Comparison of ENCODE assay signal across 8 mouse cellular contexts in genomic region chr1:171280250-171280915, GRCm38 (mm10). TPM values are rescaled to one million over a fixed set of nuclear protein-coding genes. Genes with fewer than 3 reads are reported as not detected.
DNase-seq lines count a peak whose midpoint lies in the region; ATAC-seq and TF ChIP-seq lines count a peak whose summit lies in the region.

No protein-coding gene starts in this region.

- no peak for TF ChIP-seq CTCF in lung, adult 2 months (IDR thresholded peaks at IDR 0.05; ENCODE audit: insufficient read depth, low read length)

- peaks cover 71% of the 10 kb centered on the region for H3K36me3 ChIP-seq in embryonic facial prominence, embryonic 14.5 days (ENCODE audit: control insufficient read depth, insufficient read depth, low read length)
- peaks cover 46% of the 10 kb centered on the region for H3K36me3 ChIP-seq in hindbrain, embryonic 15.5 days
- H3K36me3 ChIP-seq in liver, embryonic 13.5 days = peaks cover 77% of the 10 kb centered on the region
- H3K36me3 ChIP-seq in stomach, embryonic 15.5 days = peaks cover 38% of the 10 kb centered on the region

- H3K9ac ChIP-seq in embryonic facial prominence, embryonic 14.5 days (ENCODE audit: low read depth, low read length) = peak overlapping the region; percentile 77
- H3K9ac ChIP-seq in hindbrain, embryonic 15.5 days = peak overlapping the region; percentile 61
- peak overlapping the region; percentile 99 for H3K9ac ChIP-seq in liver, embryonic 13.5 days
- peak overlapping the region; percentile 64 for H3K9ac ChIP-seq in stomach, embryonic 15.5 days

- H3K4me3 ChIP-seq in lung, adult 2 months (replicated peaks; ENCODE audit: extremely low read depth, low read depth, low read length) = peak overlapping the region; percentile 91
- H3K4me3 ChIP-seq in embryonic facial prominence, embryonic 14.5 days (ENCODE audit: low read depth, low read length) = peak overlapping the region; percentile 66
- peak overlapping the region; percentile 67 for H3K4me3 ChIP-seq in hindbrain, embryonic 15.5 days
- peak overlapping the region; percentile 90 for H3K4me3 ChIP-seq in liver, embryonic 13.5 days (replicated peaks)
- H3K4me3 ChIP-seq in stomach, embryonic 15.5 days (replicated peaks) = peak overlapping the region; percentile 72

- WGBS in lung, adult 2 months = 2% methylated on average over 25 of the region's 25 CpGs
- WGBS in embryonic facial prominence, embryonic 14.5 days = 2% methylated on average over 25 of the region's 25 CpGs
- under 1% methylated on average over 25 of the region's 25 CpGs for WGBS in hindbrain, embryonic 15.5 days
- 1% methylated on average over 25 of the region's 25 CpGs for WGBS in liver, embryonic 13.5 days (ENCODE audit: insufficient replicate concordance)
- WGBS in stomach, embryonic 15.5 days = 1% methylated on average over 25 of the region's 25 CpGs

- no peaks in the 10 kb centered on the region for H3K9me3 ChIP-seq in embryonic facial prominence, embryonic 14.5 days (ENCODE audit: control insufficient read depth, low read length)
- H3K9me3 ChIP-seq in hindbrain, embryonic 15.5 days = no peaks in the 10 kb centered on the region
- H3K9me3 ChIP-seq in liver, embryonic 13.5 days (replicated peaks) = no peaks in the 10 kb centered on the region
- H3K9me3 ChIP-seq in stomach, embryonic 15.5 days = no peaks in the 10 kb centered on the region

- peak overlapping the region; percentile 66 for H3K27ac ChIP-seq in embryonic facial prominence, embryonic 14.5 days (replicated peaks; ENCODE audit: low read depth, low read length)
- H3K27ac ChIP-seq in hindbrain, embryonic 15.5 days (replicated peaks) = peak overlapping the region; percentile 36; the same call in 1 of the 2 replicates
- H3K27ac ChIP-seq in liver, embryonic 13.5 days = peak overlapping the region; percentile 100
- peak overlapping the region; percentile 68; the same call in 1 of the 2 replicates for H3K27ac ChIP-seq in stomach, embryonic 15.5 days

- no peak for TF ChIP-seq POLR2A in lung, adult 2 months (IDR thresholded peaks at IDR 0.05; ENCODE audit: borderline replicate concordance, extremely low read depth, low read depth, low read length)

- peaks cover 9% of the 10 kb centered on the region for H3K4me1 ChIP-seq in lung, adult 2 months (ENCODE audit: control insufficient read depth, insufficient read depth, low read length)
- peaks cover 15% of the 10 kb centered on the region for H3K4me1 ChIP-seq in embryonic facial prominence, embryonic 14.5 days (ENCODE audit: control insufficient read depth, insufficient read depth, low read length)
- peaks cover 27% of the 10 kb centered on the region for H3K4me1 ChIP-seq in hindbrain, embryonic 15.5 days (replicated peaks)
- peaks cover 72% of the 10 kb centered on the region for H3K4me1 ChIP-seq in liver, embryonic 13.5 days (replicated peaks)
- peaks cover 12% of the 10 kb centered on the region for H3K4me1 ChIP-seq in stomach, embryonic 15.5 days

- peak overlapping the region; percentile 86 for H3K4me2 ChIP-seq in embryonic facial prominence, embryonic 14.5 days (ENCODE audit: low read depth, low read length)
- peak overlapping the region; percentile 73 for H3K4me2 ChIP-seq in hindbrain, embryonic 15.5 days
- peak overlapping the region; percentile 90 for H3K4me2 ChIP-seq in liver, embryonic 13.5 days
- peak overlapping the region; percentile 81 for H3K4me2 ChIP-seq in stomach, embryonic 15.5 days

- peak; percentile 0; the same call in 1 of the 2 replicates for ATAC-seq in embryonic facial prominence, embryonic 14.5 days (ENCODE audit: low read depth)
- ATAC-seq in hindbrain, embryonic 15.5 days (ENCODE audit: low FRiP score, low read depth) = no peak; the same call in 1 of the 2 replicates
- peak; percentile 55 for ATAC-seq in liver, embryonic 13.5 days (ENCODE audit: low read depth)
- ATAC-seq in stomach, embryonic 15.5 days (ENCODE audit: insufficient read depth, low FRiP score, low read depth) = peak; percentile 21

- DNase-seq in lung, adult 2 months = no peak
- DNase-seq in lung, postnatal 25 days (ENCODE audit: low spot score) = no peak
- no peak for DNase-seq in embryonic facial prominence, embryonic 14.5 days (ENCODE audit: low spot score)
- no peak for DNase-seq in liver, embryonic 13.5 days
- DNase-seq in frontal cortex, adult 2 months (ENCODE audit: extremely low spot score in 1 of 2, low spot score in 1 of 2) = no peak
- DNase-seq in frontal cortex, postnatal 14 days (ENCODE audit: low spot score in 2 of 2) = no peak

- no peaks in the 10 kb centered on the region for H3K27me3 ChIP-seq in embryonic facial prominence, embryonic 14.5 days (replicated peaks; ENCODE audit: control insufficient read depth, insufficient read depth, low read length)
- H3K27me3 ChIP-seq in hindbrain, embryonic 15.5 days = no peaks in the 10 kb centered on the region
- H3K27me3 ChIP-seq in liver, embryonic 13.5 days = no peaks in the 10 kb centered on the region
- H3K27me3 ChIP-seq in stomach, embryonic 15.5 days (replicated peaks) = no peaks in the 10 kb centered on the region

RNA-seq across cellular contexts. Expression of gene Ppox, which starts 0.6 kb away (rescaled TPM):
- polyA plus RNA-seq in lung, adult 2 months (2012; rRNA removed) = 40.6 and 49.0 TPM in 2 replicates
- polyA plus RNA-seq in embryonic facial prominence, embryonic 14.5 days (2014; fragmentation: Nextera tagmentation; extraction: Ambion mirVana) = 44.3 and 53.0 TPM in 2 replicates
- 44.2 and 53.6 TPM in 2 replicates for polyA plus RNA-seq in hindbrain, embryonic 15.5 days (2015; fragmentation: Nextera tagmentation; extraction: Ambion mirVana)
- polyA plus RNA-seq in liver, embryonic 13.5 days (2015; fragmentation: Nextera tagmentation; extraction: Ambion mirVana) = 174 and 175 TPM in 2 replicates
- 46.5 and 51.8 TPM in 2 replicates for polyA plus RNA-seq in stomach, embryonic 15.5 days (2015; fragmentation: Nextera tagmentation; extraction: Ambion mirVana)
- polyA plus RNA-seq in frontal cortex, adult 2 months (2012; rRNA removed) = 69.4 and 83.5 TPM in 2 replicates

RNA-seq across cellular contexts. Expression of gene Usp21, which starts 7.4 kb away (rescaled TPM):
- 42.3 and 51.2 TPM in 2 replicates for polyA plus RNA-seq in lung, adult 2 months (2012; rRNA removed)
- 64.2 and 74.3 TPM in 2 replicates for polyA plus RNA-seq in embryonic facial prominence, embryonic 14.5 days (2014; fragmentation: Nextera tagmentation; extraction: Ambion mirVana)
- 99.8 and 106 TPM in 2 replicates for polyA plus RNA-seq in hindbrain, embryonic 15.5 days (2015; fragmentation: Nextera tagmentation; extraction: Ambion mirVana)
- 25.8 and 26.7 TPM in 2 replicates for polyA plus RNA-seq in liver, embryonic 13.5 days (2015; fragmentation: Nextera tagmentation; extraction: Ambion mirVana)
- polyA plus RNA-seq in stomach, embryonic 15.5 days (2015; fragmentation: Nextera tagmentation; extraction: Ambion mirVana) = 67.8 and 69.8 TPM in 2 replicates
- 73.0 and 83.2 TPM in 2 replicates for polyA plus RNA-seq in frontal cortex, adult 2 months (2012; rRNA removed)

RNA-seq across cellular contexts. Expression of gene B4galt3, which starts 10.3 kb away (rescaled TPM):
- polyA plus RNA-seq in lung, adult 2 months (2012; rRNA removed) = 72.0 and 75.8 TPM in 2 replicates
- 60.2 and 64.0 TPM in 2 replicates for polyA plus RNA-seq in embryonic facial prominence, embryonic 14.5 days (2014; fragmentation: Nextera tagmentation; extraction: Ambion mirVana)
- polyA plus RNA-seq in hindbrain, embryonic 15.5 days (2015; fragmentation: Nextera tagmentation; extraction: Ambion mirVana) = 105 and 107 TPM in 2 replicates
- 24.9 and 26.5 TPM in 2 replicates for polyA plus RNA-seq in liver, embryonic 13.5 days (2015; fragmentation: Nextera tagmentation; extraction: Ambion mirVana)
- polyA plus RNA-seq in stomach, embryonic 15.5 days (2015; fragmentation: Nextera tagmentation; extraction: Ambion mirVana) = 66.4 and 67.4 TPM in 2 replicates
- polyA plus RNA-seq in frontal cortex, adult 2 months (2012; rRNA removed) = 65.2 and 73.7 TPM in 2 replicates

RNA-seq across cellular contexts. Expression of gene Ufc1, which starts 14.4 kb away (rescaled TPM):
- polyA plus RNA-seq in lung, adult 2 months (2012; rRNA removed) = 18.8 and 22.2 TPM in 2 replicates
- polyA plus RNA-seq in embryonic facial prominence, embryonic 14.5 days (2014; fragmentation: Nextera tagmentation; extraction: Ambion mirVana) = 110 and 117 TPM in 2 replicates
- polyA plus RNA-seq in hindbrain, embryonic 15.5 days (2015; fragmentation: Nextera tagmentation; extraction: Ambion mirVana) = 109 and 110 TPM in 2 replicates
- polyA plus RNA-seq in liver, embryonic 13.5 days (2015; fragmentation: Nextera tagmentation; extraction: Ambion mirVana) = 53.3 and 57.1 TPM in 2 replicates
- polyA plus RNA-seq in stomach, embryonic 15.5 days (2015; fragmentation: Nextera tagmentation; extraction: Ambion mirVana) = 94.9 and 115 TPM in 2 replicates
- 90.5 and 94.3 TPM in 2 replicates for polyA plus RNA-seq in frontal cortex, adult 2 months (2012; rRNA removed)

RNA-seq across cellular contexts. Expression of gene Ndufs2, which starts 29.2 kb away (rescaled TPM):
- polyA plus RNA-seq in lung, adult 2 months (2012; rRNA removed) = 78.8 and 118 TPM in 2 replicates
- polyA plus RNA-seq in embryonic facial prominence, embryonic 14.5 days (2014; fragmentation: Nextera tagmentation; extraction: Ambion mirVana) = 233 and 246 TPM in 2 replicates
- polyA plus RNA-seq in hindbrain, embryonic 15.5 days (2015; fragmentation: Nextera tagmentation; extraction: Ambion mirVana) = 233 and 245 TPM in 2 replicates
- polyA plus RNA-seq in liver, embryonic 13.5 days (2015; fragmentation: Nextera tagmentation; extraction: Ambion mirVana) = 152 and 167 TPM in 2 replicates
- polyA plus RNA-seq in stomach, embryonic 15.5 days (2015; fragmentation: Nextera tagmentation; extraction: Ambion mirVana) = 238 and 270 TPM in 2 replicates
- polyA plus RNA-seq in frontal cortex, adult 2 months (2012; rRNA removed) = 212 and 225 TPM in 2 replicates

Comparison
In these comparisons a context has a peak if more than half of its experiments do, and no peak if none do; other contexts are left out.
1. H3K27ac ChIP-seq: peak in every context shown above with its lines; median percentile 100 in liver, embryonic 13.5 days; 68 in stomach, embryonic 15.5 days; 66 in embryonic facial prominence, embryonic 14.5 days; 36 in hindbrain, embryonic 15.5 days.